Mouse (Mus musculus) olfactory bulb, adult 2 months (tissue): ENCODE data around the gene Tusc2. TPM values are rescaled to one million over a fixed set of nuclear protein-coding genes. Genes with fewer than 3 reads are reported as not detected.
"Not testable (repeated sequence)": the region's sequence is repeated elsewhere in the genome, so short reads cannot be mapped to it uniquely, and the experiment has no call there.

Experiments used
- H3K27ac ChIP-seq: fragments of 200-500 bp; 2 replicates; pipeline ENCODE4 v1.5.1; 2012; ENCODE audit warnings: low read depth, low read length; ENCODE audit not compliant: insufficient read depth
- H3K4me1 ChIP-seq: fragments of 200-500 bp; 2 replicates; pipeline ENCODE4 v1.6.1; 2012; ENCODE audit warnings: low read length; ENCODE audit not compliant: control insufficient read depth, insufficient read depth
- H3K4me3 ChIP-seq: fragments of 200-500 bp; 2 replicates; pipeline ENCODE4 v1.5.1; 2012; ENCODE audit warnings: mild to moderate bottlenecking, low read depth, low read length, moderate library complexity; ENCODE audit not compliant: insufficient read depth
- CTCF ChIP-seq: fragments of 200-500 bp; IDR thresholded peaks from 2 replicates; pipeline ENCODE4 v1.5.1; 2012; ENCODE audit warnings: low read depth, mild to moderate bottlenecking, low read length, moderate library complexity; ENCODE audit not compliant: insufficient read depth
- POLR2A ChIP-seq: fragments of 200-500 bp; IDR thresholded peaks from 2 replicates; pipeline ENCODE4 v1.6.1; 2012; ENCODE audit warnings: mild to moderate bottlenecking, low read depth, low read length, moderate library complexity; ENCODE audit not compliant: insufficient read depth
- WGBS: fragments of 180-500 bp; shearing (Covaris S2); methylation state at CpG from one replicate; pipeline ENCODE4 v1.1.7; 2018; 5-methylcytosine and 5-hydroxymethylcytosine counted together
- polyA plus RNA-seq: library from polyadenylated mRNA; stranded (reverse); fragments of >200 nt; gene quantifications from 2 replicates; pipeline ENCODE4 v1.2.4, GENCODE M21; 2012; ENCODE audit warnings: low replicate concordance; ENCODE audit not compliant: missing spikeins, insufficient read depth, insufficient read length

The Tusc2 gene
- polyA plus RNA-seq, 1 experiment: not detected

DNA sequence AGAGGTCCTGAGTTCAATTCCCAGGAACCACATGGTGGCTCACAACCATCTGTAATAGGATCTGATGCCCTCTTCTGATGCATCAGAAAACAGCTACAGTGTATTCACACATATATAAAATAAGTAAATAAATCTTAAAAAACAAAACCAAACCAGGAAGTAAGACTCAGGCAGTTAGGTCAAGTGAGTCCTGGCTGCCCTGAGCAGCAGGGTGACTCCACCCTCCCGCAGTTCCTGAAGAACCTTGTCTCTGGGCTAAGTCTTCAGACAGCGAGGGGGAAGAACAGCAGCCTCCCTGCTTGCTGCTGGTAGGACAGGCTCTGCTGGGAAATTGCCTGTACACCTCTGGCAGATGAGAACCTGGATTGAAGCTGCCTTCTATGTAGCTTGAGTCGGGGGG lies 6.7 kb upstream of the Tusc2 start:
- H3K4me1 ChIP-seq: peaks cover 18% of the 10 kb centered on the region
- no peak overlapping the region for H3K27ac ChIP-seq
- TF ChIP-seq CTCF (no peak), POLR2A (no peak)
- WGBS: 67% methylated on average over 3 of the region's 3 CpGs
- no peak overlapping the region for H3K4me3 ChIP-seq

- not testable (repeated sequence) for H3K27ac ChIP-seq, H3K4me3 ChIP-seq
- WGBS: 49% methylated on average over 5 of the region's 5 CpGs
- peaks cover 26% of the 10 kb centered on the region for H3K4me1 ChIP-seq
These were observed 2.5 kb downstream of the Tusc2 start for GRCm38 (mm10) chr9:107565556-107565955.

GRCm38 (mm10) chr9:107566041-107566709 lies 3.1 kb downstream of the Tusc2 start:
- H3K4me3 ChIP-seq: no peak overlapping the region
- WGBS: 58% methylated on average over 15 of the region's 15 CpGs
- peaks cover 32% of the 10 kb centered on the region for H3K4me1 ChIP-seq
- no peak overlapping the region for H3K27ac ChIP-seq
- TF ChIP-seq POLR2A (no peak), CTCF (no peak; the same call in 1 of the 2 replicates)

DNA sequence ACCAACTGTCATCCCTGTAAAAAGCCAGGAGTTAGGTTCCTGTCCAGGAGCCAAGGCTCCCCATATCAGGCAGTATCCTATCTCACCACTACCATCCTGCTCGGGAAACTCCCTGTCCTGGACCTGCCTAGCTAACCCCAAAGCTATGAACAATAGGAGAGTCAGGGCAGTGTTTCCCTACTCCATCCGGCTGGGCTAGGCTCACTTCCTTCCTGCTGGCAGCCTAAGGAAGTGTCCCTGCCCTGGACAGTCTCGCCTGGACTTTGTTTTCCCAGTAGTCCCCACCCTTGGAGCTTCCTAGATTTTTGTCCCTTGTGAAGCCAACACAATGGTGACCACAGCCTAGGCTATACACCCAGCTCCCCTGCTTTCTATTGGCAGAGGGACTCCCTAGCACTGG lies 3.8 kb downstream of the Tusc2 start:
- WGBS: 74% methylated on average over 3 of the region's 3 CpGs
- Histone ChIP-seq H3K4me3 (no peak overlapping the region), H3K27ac (no peak overlapping the region), H3K4me1 (peaks cover 37% of the 10 kb centered on the region)
- no peak for TF ChIP-seq POLR2A
- TF ChIP-seq CTCF: no peak

- Histone ChIP-seq H3K4me3 (peak within 1 kb of the TSS; percentile 84), H3K27ac (peak within 1 kb of the TSS; percentile 89), H3K4me1 (peaks cover 37% of the 10 kb centered on the region)
- no peak for TF ChIP-seq POLR2A
- 28% methylated on average over 18 of the region's 18 CpGs for WGBS
These were observed 4.8 kb downstream of the Tusc2 start, which contains the start of gene Hyal2 for GRCm38 (mm10) chr9:107567702-107568319. Gene Hyal2, plus strand, starts transcription at chr9:107567945.

DNA sequence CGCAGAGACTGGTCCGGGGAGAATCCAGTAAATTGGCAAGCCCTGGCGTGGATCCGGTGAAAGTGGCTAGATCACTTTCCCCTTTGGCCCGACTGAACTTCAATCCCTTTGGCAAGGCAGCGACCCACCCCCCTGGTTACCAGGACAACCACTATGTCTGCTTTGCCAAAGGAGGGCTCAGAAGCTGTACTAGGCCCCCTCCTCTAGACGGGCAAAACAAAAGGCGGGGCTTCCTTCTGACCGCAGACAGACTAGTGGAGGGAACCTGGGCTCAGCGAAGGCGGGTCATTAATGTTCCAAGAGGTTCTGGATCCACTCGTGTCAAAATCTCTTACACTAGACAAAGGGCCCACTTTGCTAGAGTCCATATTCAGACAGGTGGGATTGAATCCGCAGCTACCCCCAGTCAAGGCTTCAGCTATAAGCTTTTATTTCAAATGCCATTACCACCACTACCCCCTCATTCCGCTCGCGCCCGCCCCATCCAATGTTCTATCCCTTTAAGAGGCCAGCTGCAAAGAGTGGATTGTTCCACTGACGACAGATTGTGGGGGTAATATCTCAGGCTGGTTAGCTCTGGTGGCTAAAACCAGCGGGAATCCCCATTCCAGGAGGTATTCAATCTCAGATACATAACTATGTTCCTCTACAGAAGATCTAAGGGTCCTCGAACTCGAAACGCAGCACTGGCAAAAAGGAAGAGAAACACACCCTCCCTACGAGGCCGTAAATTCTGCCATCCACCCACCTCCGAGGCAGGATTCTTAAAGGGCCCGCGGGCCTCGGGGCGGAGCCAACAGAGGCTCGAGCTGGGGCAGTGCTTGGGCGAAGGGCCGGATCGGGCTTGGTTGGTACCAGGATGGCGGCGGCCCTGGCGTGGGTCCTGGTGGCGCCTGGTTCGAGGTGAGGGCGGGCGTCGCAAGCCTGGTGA lies 5.5 kb downstream of the Tusc2 start:
- TF ChIP-seq POLR2A (0 out of 2 replicates have a peak, but pooled peaks have one; percentile 30), CTCF (no peak)
- Histone ChIP-seq H3K4me1 (peaks cover 37% of the 10 kb centered on the region), H3K27ac (peak overlapping the region; percentile 89), H3K4me3 (peak overlapping the region; percentile 84)
- under 1% methylated on average over 41 of the region's 41 CpGs for WGBS

DNA sequence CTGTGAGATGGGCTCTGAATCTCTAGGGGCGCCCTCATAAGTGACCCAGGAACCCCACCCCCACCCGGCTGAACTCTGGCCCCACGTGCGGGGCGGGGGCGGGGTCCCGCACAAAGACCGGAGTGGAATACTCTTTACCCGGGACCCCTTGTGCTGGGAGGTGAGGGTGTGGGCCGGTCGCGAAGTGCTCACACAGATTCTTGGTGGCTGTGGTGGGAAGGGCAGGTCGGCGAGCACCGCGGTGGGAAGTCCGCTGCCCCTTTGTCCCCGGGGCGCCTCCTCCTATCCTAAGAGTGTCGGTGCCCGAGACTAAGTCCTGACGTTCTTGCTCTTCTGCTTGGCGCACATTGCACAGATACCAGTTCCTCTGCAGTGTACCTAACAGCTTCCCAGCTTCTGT lies 6.2 kb downstream of the Tusc2 start:
- H3K4me1 ChIP-seq: peaks cover 33% of the 10 kb centered on the region
- H3K4me3 ChIP-seq: peak overlapping the region; percentile 84
- under 1% methylated on average over 23 of the region's 23 CpGs for WGBS
- TF ChIP-seq POLR2A: no peak
- no peak for TF ChIP-seq CTCF
- H3K27ac ChIP-seq: peak overlapping the region; percentile 59; the same call in 1 of the 2 replicates

- TF ChIP-seq POLR2A (no peak), CTCF (no peak)
- 46% methylated on average over 13 of the region's 13 CpGs for WGBS
- Histone ChIP-seq H3K27ac (no peak overlapping the region), H3K4me1 (peaks cover 31% of the 10 kb centered on the region), H3K4me3 (peak overlapping the region; percentile 30)
These were observed 7.0 kb downstream of the Tusc2 start for GRCm38 (mm10) chr9:107570016-107570415.

DNA sequence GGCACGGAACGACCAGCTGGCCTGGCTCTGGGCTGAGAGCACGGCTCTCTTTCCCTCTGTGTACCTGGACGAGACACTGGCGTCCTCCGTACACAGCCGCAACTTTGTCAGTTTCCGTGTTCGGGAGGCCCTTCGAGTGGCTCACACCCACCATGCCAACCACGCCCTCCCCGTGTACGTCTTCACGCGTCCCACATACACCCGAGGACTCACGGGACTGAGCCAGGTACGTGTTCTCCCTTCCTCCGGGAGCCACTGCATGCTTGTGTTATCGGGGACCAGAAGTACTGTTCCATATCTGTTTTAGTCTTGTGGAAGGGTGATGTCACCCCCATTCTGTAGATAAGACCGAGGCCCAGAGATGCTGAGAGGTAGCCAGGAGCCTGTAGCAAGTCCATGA lies 7.8 kb downstream of the Tusc2 start:
- 92% methylated on average over 21 of the region's 21 CpGs for WGBS
- H3K4me3 ChIP-seq: no peak overlapping the region
- no peak overlapping the region for H3K27ac ChIP-seq
- TF ChIP-seq POLR2A: no peak
- no peak for TF ChIP-seq CTCF
- H3K4me1 ChIP-seq: peaks cover 31% of the 10 kb centered on the region
